Mouse (Mus musculus): ENCODE data around the gene Gba. TPM values are rescaled to one million over a fixed set of nuclear protein-coding genes. Genes with fewer than 3 reads are reported as not detected.
"Not testable (repeated sequence)": the region's sequence is repeated elsewhere in the genome, so short reads cannot be mapped to it uniquely, and the experiment has no call there.

Gene Gba
- 10 to 100 TPM; 19.7 to 21.8 TPM for total RNA-seq (2021)

- DNase-seq: peak; percentile 90
These were observed at the start of gene Gba for GRCm38 (mm10) chr3:89202253-89203141. Gba (plus strand) TSS chr3:89202928.

DNA sequence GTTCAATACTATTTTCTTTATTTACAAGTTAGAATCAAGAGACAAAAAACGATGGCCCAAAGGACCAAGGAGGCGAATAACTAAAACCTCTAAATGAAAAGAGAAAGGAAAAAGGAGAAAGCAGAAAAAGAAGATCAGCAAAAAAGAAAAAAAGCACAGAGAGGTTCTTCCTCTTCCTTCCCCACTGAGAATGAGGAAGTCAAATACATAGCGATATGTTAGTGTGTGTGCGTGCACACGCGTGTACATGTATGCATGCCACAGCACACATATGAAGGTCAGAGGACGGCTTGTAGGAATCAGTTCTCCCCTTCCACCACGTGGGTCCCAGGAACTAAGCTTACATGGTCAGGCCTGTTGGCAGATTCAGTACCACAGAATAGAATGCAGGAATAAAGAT lies 45.8 kb upstream of the Gba start:
- DNase-seq: no peak

DNA sequence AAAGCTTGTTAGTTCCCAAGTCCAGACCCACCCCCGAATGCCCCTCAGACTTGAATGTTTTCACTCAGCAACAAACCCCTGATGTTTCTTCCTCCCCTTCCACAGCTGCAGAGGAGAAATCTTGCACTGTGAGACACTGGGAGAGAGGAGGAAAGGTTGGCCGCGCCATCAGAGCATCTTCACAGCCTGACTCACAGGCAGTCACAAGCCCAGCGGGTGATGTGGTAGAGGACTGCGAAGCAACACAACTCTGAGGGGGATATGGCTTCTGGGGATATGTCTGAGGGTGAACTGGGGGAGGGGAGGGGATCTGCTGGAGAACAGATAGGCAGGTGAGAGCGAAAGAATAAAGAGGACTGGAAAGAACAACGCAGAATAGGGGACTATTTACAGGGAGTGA lies 44.1 kb upstream of the Gba start:
- no peak for DNase-seq

- DNase-seq: peak; percentile 84
These were observed 43.5 kb upstream of the Gba start for GRCm38 (mm10) chr3:89159211-89159610.

DNA sequence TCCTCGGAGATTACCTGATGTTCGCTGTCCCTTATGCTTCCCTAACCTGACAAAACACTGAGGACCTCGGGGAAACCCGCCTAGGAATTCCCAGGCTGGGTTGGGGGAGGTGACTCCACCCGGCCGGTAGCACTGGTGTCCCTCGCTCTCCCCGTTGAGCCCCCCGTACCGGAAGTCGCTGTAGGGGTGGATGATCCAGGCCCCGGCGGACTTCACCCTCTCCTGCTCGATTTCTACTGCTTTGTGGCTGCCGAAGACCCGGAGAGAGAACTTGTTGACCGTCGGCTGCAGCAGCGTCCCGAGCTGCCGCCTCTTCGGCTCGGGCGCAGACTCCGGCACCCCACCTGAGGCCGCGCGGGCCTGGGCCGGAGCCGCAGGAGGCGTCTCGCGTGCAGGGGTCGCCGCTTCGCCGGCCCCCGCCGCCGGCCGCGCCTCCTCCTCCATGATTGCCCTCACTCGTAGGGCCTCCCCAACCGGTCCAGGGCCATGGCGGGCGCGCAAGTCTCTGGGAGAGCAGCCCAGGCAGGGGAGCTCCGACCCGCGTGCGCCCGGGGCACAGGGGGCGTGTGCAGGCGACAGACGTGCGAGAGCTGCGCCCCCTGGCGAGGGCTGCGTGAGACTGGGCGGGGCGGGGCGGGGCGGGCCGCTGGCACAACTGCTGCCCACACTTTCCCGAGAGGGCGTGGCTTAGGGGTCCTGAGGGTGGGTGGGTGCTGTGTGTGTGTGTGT lies 42.9 kb upstream of the Gba start, which contains the start of gene Hcn3:
TSS of gene Hcn3 (minus strand) at position 581 of the 729 bp plus-strand sequence.
- DNase-seq: peak; percentile 79

DNA sequence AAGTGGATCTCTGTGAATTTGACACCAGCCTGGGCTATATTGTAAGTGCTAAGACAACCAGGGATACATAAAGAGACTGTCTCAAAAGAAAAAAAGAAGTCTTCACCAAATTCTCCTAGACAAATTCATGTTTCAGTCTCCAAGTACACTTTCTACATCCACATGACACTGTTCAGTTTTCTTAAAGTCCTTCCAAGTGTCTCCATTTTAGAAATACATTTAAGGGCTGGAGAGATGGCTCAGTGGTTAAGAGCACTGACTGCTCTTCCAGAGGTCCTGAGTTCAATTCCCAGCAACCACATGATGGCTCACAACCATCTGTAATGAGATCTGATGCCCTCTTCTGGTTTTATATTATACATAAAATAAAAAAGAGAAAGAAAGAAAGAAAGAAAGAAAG lies 41.5 kb upstream of the Gba start:
- not testable (repeated sequence) for DNase-seq

- no peak for DNase-seq
These were observed 40.9 kb upstream of the Gba start for GRCm38 (mm10) chr3:89161786-89162185.

DNA sequence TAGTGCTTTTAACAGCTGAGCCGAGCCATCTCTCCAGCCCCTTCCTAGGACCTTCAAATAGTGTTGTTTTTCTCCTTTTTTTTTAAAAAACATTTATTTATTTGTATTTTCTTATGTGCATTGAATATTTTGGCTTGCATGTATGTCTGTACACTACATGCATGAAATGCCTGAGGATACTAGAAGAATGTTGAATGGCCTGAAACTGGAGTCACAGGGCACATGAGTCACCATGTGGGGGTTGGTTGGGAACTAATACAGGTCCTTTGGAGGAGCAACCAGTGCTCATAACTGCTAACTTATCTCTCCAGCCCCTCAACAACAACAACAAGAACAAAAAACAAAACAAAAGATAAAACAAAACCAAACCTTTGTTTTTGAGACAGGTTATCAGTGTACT lies 39.6 kb upstream of the Gba start:
- no peak for DNase-seq

- no peak for DNase-seq
These were observed 39.0 kb upstream of the Gba start for GRCm38 (mm10) chr3:89163643-89164245.

- DNase-seq: peak; percentile 95
These were observed 38.0 kb upstream of the Gba start, which contains the start of gene Clk2 for GRCm38 (mm10) chr3:89164506-89165267. Clk2 (plus strand) TSS chr3:89164795.

GRCm38 (mm10) chr3:89165268-89165870 lies 37.4 kb upstream of the Gba start:
- DNase-seq: no peak

- DNase-seq: no peak
These were observed 35.8 kb upstream of the Gba start for GRCm38 (mm10) chr3:89166945-89167344.

- DNase-seq: no peak
These were observed 27.9 kb upstream of the Gba start for GRCm38 (mm10) chr3:89174844-89175243.

- no peak for DNase-seq
These were observed 27.2 kb upstream of the Gba start for GRCm38 (mm10) chr3:89175544-89175943.

- DNase-seq: no peak
These were observed 26.3 kb upstream of the Gba start for GRCm38 (mm10) chr3:89176421-89176820.

DNA sequence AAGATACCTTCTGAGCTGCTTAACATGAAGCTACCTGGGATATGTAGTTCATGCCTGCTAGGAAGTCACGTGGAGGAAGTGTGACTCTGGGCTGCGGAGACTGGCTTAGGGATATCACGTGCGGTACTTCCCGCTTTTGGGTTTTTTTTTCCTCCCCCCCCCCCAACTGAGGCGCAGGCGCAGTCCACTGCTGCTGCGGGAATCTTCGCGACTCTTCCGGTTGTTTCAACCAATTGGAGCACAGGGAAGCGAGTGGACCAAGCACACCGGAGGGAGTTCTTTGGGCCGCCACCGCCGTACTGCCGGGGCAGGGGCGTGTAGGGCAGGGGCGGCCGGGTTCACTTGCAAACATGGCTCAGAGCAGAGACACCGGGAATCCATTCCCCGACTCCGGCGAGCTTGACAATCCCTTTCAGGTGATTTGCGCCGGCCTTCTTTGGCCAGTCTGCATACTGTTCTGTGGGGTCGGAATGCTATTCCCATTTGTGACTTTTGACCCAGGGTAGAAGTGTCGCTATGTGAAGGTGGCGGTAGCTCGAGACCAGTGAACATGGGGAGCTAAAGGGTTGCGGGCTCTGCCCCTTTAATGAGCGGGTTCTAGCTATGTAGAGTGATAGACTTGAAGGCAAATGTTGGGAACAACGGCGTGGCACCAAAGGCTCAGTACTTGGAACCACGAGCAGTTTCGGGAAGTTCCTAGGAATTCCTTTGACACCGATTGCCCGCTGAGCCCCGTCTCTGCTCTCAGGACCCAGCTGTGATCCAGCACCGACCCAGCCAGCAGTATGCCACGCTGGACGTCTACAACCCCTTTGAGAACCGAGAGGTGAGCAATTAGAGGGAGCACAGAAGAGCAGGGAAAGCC lies 25.3 kb upstream of the Gba start, which contains the start of gene Scamp3:
TSS of gene Scamp3 (plus strand) at position 232 of the 865 bp plus-strand sequence.
- peak; percentile 86 for DNase-seq

DNA sequence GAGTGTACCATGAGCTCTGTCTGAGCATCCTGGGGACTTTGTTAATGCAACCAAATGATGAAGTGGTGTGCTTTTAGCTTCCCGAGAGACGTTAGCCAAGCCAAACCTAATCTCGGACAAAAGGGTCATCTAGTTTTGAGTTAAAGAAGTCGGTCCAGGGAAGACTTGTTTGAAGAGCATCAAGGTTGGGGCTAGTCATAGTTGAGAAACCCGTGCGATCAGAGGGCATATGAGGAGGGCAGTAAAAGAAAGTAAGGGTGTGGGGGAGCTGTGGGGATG lies 24.7 kb upstream of the Gba start:
- no peak for DNase-seq

DNA sequence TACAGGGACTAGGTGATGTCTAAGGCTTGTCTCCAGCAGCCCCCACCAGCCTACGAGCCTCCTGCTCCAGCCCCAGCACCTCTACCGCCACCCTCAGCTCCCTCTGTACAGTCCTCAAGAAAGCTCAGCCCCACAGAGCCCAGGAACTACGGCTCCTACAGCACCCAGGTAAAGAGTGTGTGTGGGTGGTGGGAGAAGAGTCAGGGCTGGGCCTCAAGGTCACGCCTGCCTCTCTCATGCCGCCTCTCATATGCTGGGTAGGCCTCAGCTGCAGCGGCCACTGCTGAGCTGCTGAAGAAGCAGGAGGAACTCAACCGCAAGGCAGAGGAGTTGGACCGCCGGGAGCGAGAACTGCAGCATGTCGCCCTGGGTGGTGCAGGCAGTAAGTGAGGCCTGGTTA lies 23.7 kb upstream of the Gba start:
- no peak for DNase-seq

- no peak for DNase-seq
These were observed 20.8 kb upstream of the Gba start for GRCm38 (mm10) chr3:89181749-89182500.

DNA sequence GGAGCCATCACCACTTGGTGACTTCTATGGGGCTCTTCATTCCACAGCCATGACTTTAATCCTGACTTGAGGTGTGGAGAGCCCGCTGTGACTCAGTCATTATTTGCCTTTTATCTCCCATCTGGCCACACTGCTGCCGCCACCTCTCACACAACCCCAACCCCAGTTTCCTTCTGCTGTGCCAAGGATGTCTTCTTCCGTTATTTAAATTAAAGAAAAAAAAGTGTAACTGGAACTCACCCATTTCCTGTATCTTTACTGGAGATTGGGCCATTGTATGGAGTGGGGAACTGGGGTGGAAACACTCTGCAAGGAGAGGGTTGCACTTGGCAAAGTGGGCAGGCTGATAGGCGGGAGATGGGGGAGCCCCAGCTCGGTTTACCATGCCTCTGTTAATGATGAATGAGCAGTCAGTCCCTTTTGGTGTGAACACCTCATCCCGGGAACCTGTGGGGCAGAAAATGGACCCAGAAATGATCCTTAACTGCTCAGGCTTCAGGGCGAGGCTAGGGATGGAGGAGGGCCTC lies 20.1 kb upstream of the Gba start:
- no peak for DNase-seq
